Mouse (Mus musculus) 416B (cell line): ENCODE results near the gene Atp6v0e.

Experiments
- DNase-seq: peaks from one replicate; pipeline ENCODE4 v3.0.0; 2011; ENCODE audit warnings: low read depth

Gene Atp6v0e

DNA sequence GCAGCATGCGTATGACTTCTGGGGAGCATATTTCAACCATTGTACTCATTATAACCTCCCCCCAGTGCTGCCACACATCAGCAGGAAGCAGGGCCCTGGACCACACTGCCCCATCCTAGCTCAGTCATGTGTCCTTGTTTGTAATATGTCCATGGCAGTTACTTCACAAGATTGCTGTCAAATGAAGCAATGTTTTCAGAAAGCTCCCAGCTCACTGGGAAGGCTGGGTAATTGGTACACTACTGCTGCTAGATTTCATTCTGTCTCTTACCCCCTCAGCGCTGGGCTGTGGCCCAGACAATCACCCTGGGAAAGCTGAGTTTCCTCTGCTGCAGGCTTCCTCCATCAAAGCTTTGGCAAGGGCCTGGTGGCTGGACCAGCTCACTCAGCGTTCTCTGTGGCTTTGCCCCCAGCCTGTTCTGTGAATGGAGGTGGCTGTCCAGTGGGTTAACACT, 22.7 kb upstream of the Atp6v0e start:
- DNase-seq: peak; percentile 44

- no peak for DNase-seq
These were observed 19.6 kb upstream of the Atp6v0e start for GRCm38 (mm10) chr17:26643456-26643855.

DNA sequence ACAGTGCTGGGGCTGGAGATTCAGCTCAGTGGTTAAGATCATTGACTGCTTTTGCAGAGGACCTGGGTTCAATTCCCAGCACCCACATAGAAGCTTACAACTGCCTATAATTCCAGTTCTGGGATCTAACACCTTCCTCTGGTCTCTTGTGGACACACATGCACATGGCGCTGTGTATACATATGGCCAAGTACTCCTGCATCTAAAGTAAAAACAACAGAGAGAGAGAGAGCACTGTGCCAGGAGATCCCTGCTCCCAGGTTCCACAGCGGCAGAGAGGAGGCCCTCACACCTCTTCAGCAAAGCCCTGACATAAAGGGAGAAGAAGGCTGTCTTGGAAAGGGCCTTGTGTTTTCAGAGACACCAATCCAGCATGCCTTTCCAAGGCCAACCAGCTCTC, 19.0 kb upstream of the Atp6v0e start:
- DNase-seq: no peak

GRCm38 (mm10) chr17:26644509-26645410, 18.3 kb upstream of the Atp6v0e start:
- no peak for DNase-seq

DNA sequence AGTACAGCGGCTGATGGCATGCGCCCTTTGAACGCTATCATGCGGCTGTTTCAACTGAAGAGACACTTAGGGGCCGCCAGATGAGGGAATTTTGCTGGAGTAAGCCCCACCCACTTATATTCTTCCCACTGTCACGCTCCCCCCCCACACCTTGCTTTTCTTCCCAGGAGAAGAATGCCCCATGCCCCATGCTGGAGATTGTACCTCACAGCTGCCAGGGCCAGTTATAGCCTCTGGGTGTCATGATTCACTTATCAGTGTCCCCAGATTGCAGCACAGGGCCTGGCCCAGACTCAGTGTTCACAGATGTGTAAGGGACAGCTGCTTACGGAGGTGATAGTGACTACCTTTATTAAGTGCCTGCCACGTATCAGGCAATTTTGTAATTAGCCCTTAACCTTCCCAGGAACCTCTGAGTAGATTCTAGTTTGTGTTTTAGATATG, 17.6 kb upstream of the Atp6v0e start:
- DNase-seq: no peak

DNA sequence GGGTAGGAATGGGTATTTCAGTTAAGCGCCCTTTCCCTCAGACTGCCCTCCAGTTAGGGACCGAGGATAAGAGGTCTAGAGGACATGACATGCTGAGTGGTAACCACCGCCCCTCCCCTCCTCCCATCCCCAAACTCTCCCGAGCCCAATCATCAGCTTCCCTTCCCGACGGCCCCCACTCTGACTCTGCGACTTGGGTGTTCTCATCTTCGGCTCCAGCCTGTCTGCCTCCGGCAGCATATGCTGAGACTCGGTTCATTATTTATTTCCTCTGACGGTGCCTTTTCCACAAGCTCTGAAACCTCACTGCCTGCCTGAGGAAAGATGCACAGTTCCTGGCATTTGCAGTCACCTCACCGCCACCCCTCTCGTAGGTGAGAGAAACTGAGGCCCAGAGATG, 15.7 kb upstream of the Atp6v0e start:
- DNase-seq: no peak

GRCm38 (mm10) chr17:26649565-26649964, 13.5 kb upstream of the Atp6v0e start:
- DNase-seq: peak; percentile 21

DNA sequence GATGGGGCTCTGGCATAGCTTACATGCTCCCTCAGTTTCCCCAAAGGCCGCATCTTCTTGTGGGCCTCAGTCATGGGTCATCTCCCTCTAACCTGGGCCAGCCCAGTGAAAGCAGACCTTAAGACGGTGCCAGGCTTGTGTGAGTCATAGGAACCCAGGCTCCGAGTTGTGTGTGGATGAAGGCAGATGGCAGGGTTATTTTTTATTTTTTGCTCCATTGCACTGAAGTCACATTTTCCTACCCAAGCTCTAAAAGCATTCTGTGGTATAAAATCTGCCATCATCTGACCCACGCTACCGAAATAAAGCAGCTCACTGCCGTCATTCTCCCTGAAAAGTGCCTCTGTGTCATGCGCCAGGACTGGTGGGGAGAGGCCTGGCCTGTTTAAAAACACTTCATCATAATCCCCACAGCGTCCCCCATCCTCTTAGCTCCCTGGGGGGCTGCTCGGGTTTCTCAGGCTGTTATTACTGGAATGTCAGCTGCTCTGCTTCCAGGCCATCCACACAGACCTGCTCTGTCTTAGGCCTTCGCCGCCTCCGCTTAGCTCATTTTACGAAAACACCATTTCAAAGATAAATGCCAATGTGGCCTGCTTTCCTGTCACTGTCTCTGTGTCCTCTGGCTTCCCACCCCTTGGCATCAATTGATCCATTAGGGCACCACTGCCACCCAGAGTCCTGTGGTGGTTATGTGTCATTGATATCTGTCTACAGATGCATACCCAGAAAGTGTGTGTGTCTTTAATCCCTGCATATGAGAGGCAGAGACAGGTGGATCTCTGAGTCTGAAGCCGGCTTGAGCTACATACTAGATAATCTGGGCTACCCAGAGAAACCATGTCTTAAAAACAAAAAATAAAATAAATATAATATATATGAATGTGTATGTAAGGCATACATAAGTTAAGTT, 12.3 kb upstream of the Atp6v0e start:
- DNase-seq: no peak

DNA sequence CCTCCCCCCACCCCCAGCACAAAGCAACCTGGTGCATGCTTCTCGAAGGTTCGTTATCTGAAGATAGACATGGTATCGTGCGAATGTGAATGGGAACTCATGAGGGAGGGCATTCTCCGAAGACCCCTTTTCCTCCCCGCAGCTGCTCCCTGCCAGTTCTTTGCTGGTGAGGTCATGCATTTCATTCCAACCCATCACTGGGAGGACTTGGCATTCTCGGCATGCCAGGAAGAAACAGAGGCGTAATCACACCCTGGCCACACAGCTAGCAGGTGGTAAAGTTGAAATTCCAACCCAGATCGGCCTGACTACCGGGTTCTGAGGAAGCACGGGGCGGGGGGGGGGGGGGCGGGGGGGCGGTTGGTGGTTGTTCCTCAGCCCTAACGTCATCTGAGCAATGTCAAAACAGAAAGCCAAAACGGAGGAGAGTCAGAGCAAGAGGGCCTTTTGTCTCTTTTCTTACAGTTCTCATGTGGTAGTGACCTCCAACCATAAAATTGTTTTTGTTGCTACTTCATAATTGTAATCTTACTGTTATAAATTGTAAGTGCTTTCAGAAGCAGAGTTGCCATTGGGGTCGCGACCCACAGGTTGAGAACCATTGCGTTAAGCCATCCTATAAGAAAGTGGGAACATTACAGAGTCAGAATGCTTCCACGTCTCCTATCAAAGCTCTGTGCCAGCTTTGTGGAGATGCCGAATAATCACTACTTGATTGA, 4.0 kb upstream of the Atp6v0e start:
- DNase-seq: no peak

GRCm38 (mm10) chr17:26659573-26659915, 3.5 kb upstream of the Atp6v0e start:
- no peak for DNase-seq

- peak; percentile 65 for DNase-seq
These were observed 2.7 kb upstream of the Atp6v0e start for GRCm38 (mm10) chr17:26660192-26660912.

DNA sequence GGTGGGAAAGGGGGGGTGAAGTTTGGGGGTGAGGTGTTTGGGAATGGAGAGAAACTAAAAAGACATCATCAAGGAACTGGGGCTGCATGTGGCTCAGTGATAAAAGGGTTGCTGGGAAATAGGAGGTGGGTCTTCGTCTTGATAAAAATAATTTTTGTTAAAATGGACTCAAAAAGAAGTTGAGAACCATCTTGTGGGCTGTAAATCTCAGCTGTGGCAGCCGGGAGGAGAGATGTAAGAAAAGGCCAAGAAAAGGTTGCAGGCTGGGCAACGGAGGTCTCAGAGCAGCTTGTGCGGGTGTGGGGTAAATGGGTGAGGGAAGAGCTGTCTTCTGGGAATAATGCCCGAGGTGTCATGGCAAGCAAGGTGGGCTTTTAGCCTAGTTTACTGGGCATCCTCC, 827 bp upstream of the Atp6v0e start:
- DNase-seq: no peak

DNA sequence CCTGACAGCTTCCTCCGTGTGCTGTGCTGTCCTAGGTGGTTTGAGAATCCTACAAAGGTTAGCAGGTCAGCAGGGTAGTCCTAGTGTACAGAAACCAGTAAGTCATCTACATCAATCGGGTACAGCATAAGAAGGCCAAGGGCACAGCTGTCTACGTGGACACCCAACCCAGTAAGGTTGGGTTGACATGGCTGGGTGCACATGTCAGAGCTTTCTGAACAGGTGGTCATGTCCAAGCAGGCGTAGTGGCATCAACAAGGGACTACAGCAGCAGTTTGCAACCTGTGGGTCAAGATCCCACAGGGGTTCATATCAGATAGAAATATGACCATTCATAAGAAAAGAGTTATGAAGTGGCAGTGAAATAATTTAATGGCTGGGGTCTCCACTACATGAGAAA, 2.6 kb downstream of the Atp6v0e start:
- no peak for DNase-seq

GRCm38 (mm10) chr17:26671268-26671667, 8.2 kb downstream of the Atp6v0e start:
- no peak for DNase-seq

DNA sequence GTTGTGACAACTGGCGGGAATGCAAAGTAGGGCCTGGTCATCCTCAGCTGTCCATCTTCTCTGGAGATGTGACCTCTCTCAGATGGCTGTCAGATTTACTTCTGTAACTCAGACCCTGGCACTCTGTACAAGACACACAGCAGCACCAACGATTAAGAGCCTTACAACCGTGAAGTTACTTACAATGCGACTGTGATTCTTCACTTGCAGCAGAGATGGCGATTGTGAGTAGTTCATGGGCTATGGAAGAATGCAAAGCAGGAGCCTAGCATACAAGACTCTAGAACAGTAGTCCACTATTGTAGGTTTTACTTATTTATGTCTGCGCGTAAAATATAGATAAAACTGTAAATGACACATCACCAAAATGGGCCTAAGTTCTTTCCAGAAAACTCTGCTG, 12.8 kb downstream of the Atp6v0e start:
- DNase-seq: no peak

- peak; percentile 89 for DNase-seq
These were observed 13.2 kb downstream of the Atp6v0e start for GRCm38 (mm10) chr17:26676252-26676615.

DNA sequence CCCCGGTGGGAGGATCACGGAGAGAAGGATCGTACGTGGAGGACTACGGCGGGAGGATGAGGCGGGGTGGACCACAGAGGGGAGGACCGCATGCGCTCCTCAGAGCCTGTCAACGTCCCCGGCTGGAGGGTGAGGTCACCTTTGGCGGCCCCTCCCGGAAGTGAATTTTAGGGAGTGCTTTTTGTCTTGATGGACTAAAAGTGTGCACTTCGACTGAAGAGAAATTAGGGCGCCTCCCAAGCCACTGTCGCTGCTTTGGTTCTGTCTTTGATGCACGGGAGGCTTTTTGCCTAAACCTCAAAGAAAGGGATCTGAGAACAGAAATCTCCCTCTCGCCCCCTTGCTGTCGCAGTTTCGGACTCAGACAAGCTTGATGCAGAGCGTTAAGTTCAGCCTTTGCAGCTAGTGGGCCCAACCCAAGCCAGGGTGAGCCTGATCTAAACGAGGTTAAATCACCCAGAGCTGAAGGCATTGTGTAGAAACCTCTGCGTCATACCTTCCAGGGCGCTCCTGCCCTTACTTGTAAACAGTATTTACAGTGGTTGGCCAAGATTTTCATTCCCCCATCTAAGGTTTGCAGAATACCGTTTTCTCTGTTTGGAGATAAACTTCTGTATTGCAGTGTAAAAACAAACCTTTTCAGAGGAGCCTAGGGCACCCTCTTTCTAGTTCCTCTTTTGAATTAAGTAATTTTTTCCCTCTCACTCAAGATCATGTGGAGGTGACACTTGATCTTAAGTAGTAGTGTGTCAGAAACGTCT, 13.8 kb downstream of the Atp6v0e start:
- DNase-seq: peak; percentile 81

DNA sequence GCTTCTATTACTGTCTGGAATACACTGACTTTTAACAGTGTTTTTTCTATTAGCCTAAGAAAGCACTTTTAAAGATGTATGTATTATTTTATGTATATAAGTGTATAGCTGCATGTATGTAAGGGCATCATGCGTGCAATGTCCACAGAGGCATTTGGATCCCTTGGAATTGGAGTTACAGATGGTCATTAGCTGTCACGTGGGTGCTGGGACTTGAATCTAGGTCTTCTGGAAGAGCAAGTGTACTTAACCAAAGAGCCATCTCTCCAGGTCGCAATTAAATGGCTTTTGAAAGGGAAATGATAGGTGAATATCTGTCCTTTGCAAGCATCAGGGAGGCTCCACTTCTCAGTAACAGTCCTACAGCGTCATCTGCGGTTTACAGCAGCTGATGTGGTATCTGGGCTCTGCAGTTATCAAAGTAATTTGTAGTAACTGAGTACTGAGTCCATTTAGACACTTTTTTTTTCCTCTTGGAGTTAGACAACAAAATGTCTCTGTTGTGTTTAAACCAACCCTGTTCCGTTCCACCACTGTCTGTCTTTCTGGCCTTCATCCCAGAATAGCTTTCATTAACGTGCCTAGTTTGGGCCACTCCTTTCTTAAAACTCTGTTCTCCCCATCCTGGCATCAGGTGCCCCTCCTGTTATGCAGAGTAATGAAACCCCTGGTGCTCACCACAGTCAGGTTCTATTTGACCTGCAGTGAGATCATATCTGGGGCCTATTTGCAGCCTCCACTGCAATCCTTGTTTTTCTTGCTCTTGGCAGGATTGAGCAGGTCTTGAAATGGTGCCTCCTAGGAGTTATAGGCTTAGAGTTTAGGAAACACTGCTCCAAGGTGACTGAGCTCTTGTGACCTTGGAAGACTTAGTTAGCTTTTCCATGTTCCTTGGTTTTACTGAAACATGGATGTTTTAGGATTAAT, 14.9 kb downstream of the Atp6v0e start:
- no peak for DNase-seq

DNA sequence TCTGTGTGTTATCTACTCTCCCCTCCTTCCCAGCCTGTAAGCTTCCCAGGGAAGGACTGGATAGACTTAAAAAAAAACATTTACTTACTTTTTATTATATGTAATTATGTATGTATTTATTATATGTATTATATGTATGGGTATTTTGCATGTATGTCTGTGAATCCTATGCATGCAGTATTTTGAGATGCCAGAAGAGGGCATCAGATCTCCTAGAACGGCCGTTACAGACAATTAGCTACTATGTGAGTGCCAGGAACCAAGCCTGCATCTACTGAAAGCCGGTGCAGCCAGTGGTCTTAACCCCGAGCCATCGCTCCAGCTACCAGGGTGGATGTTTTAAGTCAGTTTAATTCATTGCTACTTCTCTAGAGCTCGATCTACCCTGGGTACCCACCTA, 18.2 kb downstream of the Atp6v0e start:
- peak; percentile 28 for DNase-seq
